Mouse (Mus musculus) MEL (cell line): ENCODE measurements around the gene Myh9. TPM values are rescaled to one million over a fixed set of nuclear protein-coding genes. Genes with fewer than 3 reads are reported as not detected.

Experiments used
- DNase-seq: peaks from one replicate; pipeline ENCODE4 v3.0.0; 2011; ENCODE audit warnings: low read depth, low spot score
- H3K27ac ChIP-seq: 2 replicates; pipeline ENCODE4 v1.5.1; 2012; ENCODE audit warnings: low read depth, mild to moderate bottlenecking, control low read depth, low read length, moderate library complexity; ENCODE audit not compliant: control insufficient read depth
- H3K27me3 ChIP-seq, 2 experiments: fragments of 150-350 bp in 1 of 2; sonication (generic) in 1 of 2; 2 replicates each; pipeline ENCODE4 v1.6.1; 2012; ENCODE audit warnings: low read length in 2 of 2, mild to moderate bottlenecking in 2 of 2, improper control_type of control experiment in 1 of 2, moderate library complexity in 1 of 2; ENCODE audit not compliant: insufficient read depth in 2 of 2, control insufficient read depth in 1 of 2
- H3K36me3 ChIP-seq, 2 experiments: 2 replicates each; pipeline ENCODE4 v1.6.1; 2012 to 2014; ENCODE audit warnings: low read length in 2 of 2, improper control_type of control experiment in 1 of 2, inconsistent platforms in 1 of 2, mild to moderate bottlenecking in 1 of 2; ENCODE audit not compliant: insufficient read depth in 2 of 2, control insufficient read depth in 1 of 2
- H3K4me1 ChIP-seq, 2 experiments: fragments of 150-350 bp in 1 of 2; sonication (generic) in 1 of 2; 2 replicates each; pipeline ENCODE4 v1.6.1; 2012; ENCODE audit warnings: low read length in 2 of 2, improper control_type of control experiment in 1 of 2, mild to moderate bottlenecking in 1 of 2; ENCODE audit not compliant: insufficient read depth in 2 of 2, control insufficient read depth in 1 of 2
- H3K4me3 ChIP-seq, 2 experiments: fragments of 150-350 bp in 1 of 2; sonication (generic) in 1 of 2; 2 replicates each; pipeline ENCODE4 v1.5.1; 2012; ENCODE audit warnings: low read depth in 2 of 2, low read length in 2 of 2, mild to moderate bottlenecking in 2 of 2, moderate library complexity in 2 of 2, control low read depth in 1 of 2, improper control_type of control experiment in 1 of 2; ENCODE audit not compliant: control insufficient read depth in 1 of 2, insufficient read depth in 1 of 2
- H3K79me2 ChIP-seq: 2 replicates; pipeline ENCODE4 v1.6.1; 2012; ENCODE audit warnings: mild to moderate bottlenecking, low read length, moderate library complexity; ENCODE audit not compliant: control insufficient read depth, poor library complexity, insufficient read depth
- H3K9ac ChIP-seq: 2 replicates; pipeline ENCODE4 v1.6.1; 2012; ENCODE audit warnings: low read depth, mild to moderate bottlenecking, control low read depth, low read length, moderate library complexity; ENCODE audit not compliant: control insufficient read depth, poor library complexity, severe bottlenecking
- H3K9me3 ChIP-seq: fragments of 150-350 bp; sonication (generic); replicated peaks from 2 replicates; pipeline ENCODE4 v1.6.1; 2012; ENCODE audit warnings: mild to moderate bottlenecking, low read length, improper control_type of control experiment, moderate library complexity; ENCODE audit not compliant: insufficient read depth
- BHLHE40 ChIP-seq: IDR thresholded peaks from 2 replicates; pipeline ENCODE4 v1.6.1; 2012; ENCODE audit warnings: low read depth, mild to moderate bottlenecking, inconsistent platforms, low read length, improper control_type of control experiment, borderline replicate concordance
- CHD1 ChIP-seq: IDR thresholded peaks from 2 replicates; pipeline ENCODE4 v1.6.1; 2012; ENCODE audit warnings: low read depth, mild to moderate bottlenecking, inconsistent platforms, low read length, improper control_type of control experiment
- CHD2 ChIP-seq: IDR thresholded peaks from 2 replicates; pipeline ENCODE4 v1.6.1; 2011; ENCODE audit warnings: low read length, improper control_type of control experiment
- E2F4 ChIP-seq: IDR thresholded peaks from 2 replicates; pipeline ENCODE4 v1.6.1; 2011; ENCODE audit warnings: low read depth, low read length, improper control_type of control experiment, borderline replicate concordance
- ELF1 ChIP-seq: IDR thresholded peaks from 2 replicates; pipeline ENCODE4 v1.6.1; 2014; ENCODE audit warnings: low read depth, mild to moderate bottlenecking, inconsistent platforms, low read length, improper control_type of control experiment, moderate library complexity
- EP300 ChIP-seq, 2 experiments: IDR thresholded peaks; 2 replicates each; pipeline ENCODE4 v1.6.1; 2011; ENCODE audit warnings: improper control_type of control experiment in 2 of 2, low read length in 2 of 2, low read depth in 1 of 2, mild to moderate bottlenecking in 1 of 2
- GATA1 ChIP-seq: IDR thresholded peaks from 2 replicates; pipeline ENCODE4 v1.6.1; 2011; ENCODE audit warnings: low read depth, low read length, improper control_type of control experiment
- JUND ChIP-seq: IDR thresholded peaks from 2 replicates; pipeline ENCODE4 v1.6.1; 2011; ENCODE audit warnings: low read depth, mild to moderate bottlenecking, improper control_type of control experiment, low read length
- MEF2A ChIP-seq: IDR thresholded peaks from 2 replicates; pipeline ENCODE4 v1.6.1; 2014; ENCODE audit warnings: low read depth, mild to moderate bottlenecking, inconsistent platforms, low read length, improper control_type of control experiment; ENCODE audit not compliant: poor library complexity, insufficient replicate concordance, severe bottlenecking; ENCODE audit errors: extremely low read depth
- MXI1 ChIP-seq: IDR thresholded peaks from 2 replicates; pipeline ENCODE4 v1.6.1; 2011; ENCODE audit warnings: mild to moderate bottlenecking, low read depth, low read length, improper control_type of control experiment
- MYB ChIP-seq: IDR thresholded peaks from 2 replicates; pipeline ENCODE4 v1.6.1; 2011; ENCODE audit warnings: mild to moderate bottlenecking, low read depth, low read length, improper control_type of control experiment
- MYC ChIP-seq: IDR thresholded peaks from 2 replicates; pipeline ENCODE4 v1.6.1; 2011; ENCODE audit warnings: low read depth, mild to moderate bottlenecking, low read length, improper control_type of control experiment, moderate library complexity
- POLR2AphosphoS2 ChIP-seq: IDR thresholded peaks from 2 replicates; pipeline ENCODE4 v1.6.1; 2011; ENCODE audit warnings: low read length, improper control_type of control experiment
- RCOR1 ChIP-seq: IDR thresholded peaks from 2 replicates; pipeline ENCODE4 v1.6.1; 2012; ENCODE audit warnings: low read depth, mild to moderate bottlenecking, inconsistent platforms, low read length, improper control_type of control experiment
- SIN3A ChIP-seq: IDR thresholded peaks from 2 replicates; pipeline ENCODE4 v1.6.1; 2012; ENCODE audit warnings: low read length, improper control_type of control experiment, inconsistent platforms
- TAL1 ChIP-seq: IDR thresholded peaks from 2 replicates; pipeline ENCODE4 v1.6.1; 2012; ENCODE audit warnings: mild to moderate bottlenecking, inconsistent platforms, low read length, moderate library complexity, mixed read lengths
- TBP ChIP-seq: IDR thresholded peaks from 2 replicates; pipeline ENCODE4 v1.8.0; 2011; ENCODE audit warnings: low read depth, low read length, improper control_type of control experiment
- UBTF ChIP-seq: IDR thresholded peaks from 2 replicates; pipeline ENCODE4 v1.6.1; 2012; ENCODE audit warnings: low read depth, mild to moderate bottlenecking, inconsistent platforms, low read length, improper control_type of control experiment, moderate library complexity, borderline replicate concordance; ENCODE audit not compliant: insufficient read depth
- USF1 ChIP-seq: IDR thresholded peaks from 2 replicates; pipeline ENCODE4 v1.6.1; 2014; ENCODE audit warnings: low read depth, mild to moderate bottlenecking, inconsistent platforms, low read length, improper control_type of control experiment, moderate library complexity
- ZMIZ1 ChIP-seq: IDR thresholded peaks from 2 replicates; pipeline ENCODE4 v1.6.1; 2012; ENCODE audit warnings: low read depth, mild to moderate bottlenecking, inconsistent platforms, low read length, improper control_type of control experiment, moderate library complexity
- ZNF384 ChIP-seq: IDR thresholded peaks from 2 replicates; pipeline ENCODE4 v1.6.1; 2012; ENCODE audit warnings: low read depth, mild to moderate bottlenecking, inconsistent platforms, low read length, improper control_type of control experiment
- polyA plus RNA-seq, 2 experiments: library from polyadenylated mRNA; stranded (reverse) in 1 of 2; unstranded in 1 of 2; fragments of >175 nt in 1 of 2; fragments of >200 nt in 1 of 2; gene quantifications; 2 replicates each; pipeline versions ENCODE4 v1.2.1 to v1.2.4; 2012; ENCODE audit warnings: low replicate concordance in 2 of 2, low read depth in 1 of 2; ENCODE audit not compliant: insufficient read length in 2 of 2, insufficient read depth in 1 of 2, missing spikeins in 1 of 2
- total RNA-seq: library from RNA; depleted of rRNA; stranded (reverse); fragments of 300-350 nt; gene quantifications from 2 replicates; pipeline ENCODE4 v1.2.3, GENCODE M21; 2012

Myh9 gene
- total and polyA plus RNA-seq, 3 experiments: 59.3 to 176 (median 158) TPM

GRCm38 (mm10) chr15:77750461-77750860, 91.5 kb downstream of the Myh9 start (continued):
- TF ChIP-seq RCOR1: no peak
- TF ChIP-seq ZNF384: no peak
- no peak for TF ChIP-seq TBP
- TF ChIP-seq CHD1: no peak
- no peak for TF ChIP-seq POLR2AphosphoS2
- TF ChIP-seq GATA1: no peak
- TF ChIP-seq BHLHE40: no peak
- TF ChIP-seq USF1: no peak

GRCm38 (mm10) chr15:77749717-77750116, 92.3 kb downstream of the Myh9 start:
- no peak overlapping the region for H3K27ac ChIP-seq
- TF ChIP-seq MYB: no peak
- TF ChIP-seq EP300 (IDR thresholded peaks at IDR 0.05; ENCODE audit: low read depth in 1 of 2, low read length in 2 of 2): no peak
- TF ChIP-seq ELF1: no peak
- no peak for TF ChIP-seq CHD2
- no peak for TF ChIP-seq MYC
- TF ChIP-seq MXI1: no peak
- no peak for TF ChIP-seq ZMIZ1
- no peak for TF ChIP-seq TAL1
- TF ChIP-seq SIN3A: no peak
- TF ChIP-seq JUND: no peak
- no peak for TF ChIP-seq MEF2A
- no peak for TF ChIP-seq UBTF
- TF ChIP-seq E2F4: no peak
- H3K79me2 ChIP-seq: no peaks in the 10 kb centered on the region
- H3K36me3 ChIP-seq: no peaks in the 10 kb centered on the region
- H3K9ac ChIP-seq: no peak overlapping the region
- no peak overlapping the region for H3K4me3 ChIP-seq
- 0 out of 4 replicates have a peak, but pooled peaks cover 0 to 2% of the 10 kb centered on the region in 2 experiments for H3K4me1 ChIP-seq
- DNase-seq: no peak
- no peaks in the 10 kb centered on the region for H3K9me3 ChIP-seq
- H3K27me3 ChIP-seq: no peaks in the 10 kb centered on the region
